Mouse (Mus musculus) forebrain, embryonic 12.5 days (tissue): ENCODE data around the gene Ube2q1. TPM values are rescaled to one million over a fixed set of nuclear protein-coding genes. Genes with fewer than 3 reads are reported as not detected.

Experiments used
- ATAC-seq: fragments of 200-750 bp; cut with Nextera tagmentation; 2 replicates; pipeline ENCODE4 v1.8.0; 2017; ENCODE audit warnings: moderate TSS enrichment; ENCODE audit not compliant: low FRiP score
- H3K27ac ChIP-seq: fragments of 300-500 bp; sonication (generic); 2 replicates; pipeline ENCODE4 v1.5.1; 2016; ENCODE audit warnings: mild to moderate bottlenecking
- H3K27me3 ChIP-seq: fragments of 300-500 bp; sonication (generic); 2 replicates; pipeline ENCODE4 v1.6.1; 2016; ENCODE audit warnings: mild to moderate bottlenecking
- H3K36me3 ChIP-seq: fragments of 300-500 bp; sonication (generic); replicated peaks from 2 replicates; pipeline ENCODE4 v1.6.1; 2016; ENCODE audit warnings: mild to moderate bottlenecking
- H3K4me1 ChIP-seq: fragments of 300-500 bp; sonication (generic); 2 replicates; pipeline ENCODE4 v1.6.1; 2016
- H3K4me2 ChIP-seq: fragments of 300-500 bp; sonication (generic); 2 replicates; pipeline ENCODE4 v1.6.1; 2016; ENCODE audit warnings: mild to moderate bottlenecking, moderate library complexity
- H3K4me3 ChIP-seq: fragments of 300-500 bp; sonication (generic); replicated peaks from 2 replicates; pipeline ENCODE4 v1.5.1; 2016; ENCODE audit warnings: mild to moderate bottlenecking
- H3K9ac ChIP-seq: fragments of 300-500 bp; sonication (generic); 2 replicates; pipeline ENCODE4 v1.6.1; 2016; ENCODE audit warnings: mild to moderate bottlenecking
- H3K9me3 ChIP-seq: fragments of 300-500 bp; sonication (generic); 2 replicates; pipeline ENCODE4 v1.6.1; 2016
- WGBS: fragments of 180-500 bp; shearing (Covaris S2); methylation state at CpG from one replicate; pipeline ENCODE4 v1.1.7; 2016; 5-methylcytosine and 5-hydroxymethylcytosine counted together
- polyA plus RNA-seq: library from polyadenylated mRNA; unstranded; fragments of >200 nt; fragmentation: Nextera tagmentation; extraction: Ambion mirVana; gene quantifications from 2 replicates; pipeline ENCODE4 v1.2.1, GENCODE M21; 2016

The Ube2q1 gene
- polyA plus RNA-seq: 17.4 and 19.3 TPM in 2 replicates

GRCm38 (mm10) chr3:89772968-89773709 is at the start of gene Ube2q1:
Ube2q1 (plus strand) TSS chr3:89773616.
- Histone ChIP-seq H3K4me1 (peaks cover 41% of the 10 kb centered on the region), H3K27ac (peak within 1 kb of the TSS; percentile 98), H3K4me2 (peak within 1 kb of the TSS; percentile 90), H3K9ac (peak within 1 kb of the TSS; percentile 99), H3K27me3 (no peaks in the 10 kb centered on the region), H3K4me3 (peak within 1 kb of the TSS; percentile 99), H3K9me3 (no peaks in the 10 kb centered on the region), H3K36me3 (peaks cover 27% of the 10 kb centered on the region)
- peak; percentile 96 for ATAC-seq
- under 1% methylated on average over 56 of the region's 90 CpGs for WGBS

GRCm38 (mm10) chr3:89727028-89727427 is 46.4 kb upstream of the Ube2q1 start:
- Histone ChIP-seq H3K4me3 (no peak overlapping the region), H3K4me2 (no peak overlapping the region), H3K27me3 (no peaks in the 10 kb centered on the region), H3K36me3 (no peaks in the 10 kb centered on the region), H3K9me3 (no peaks in the 10 kb centered on the region), H3K27ac (no peak overlapping the region), H3K9ac (no peak overlapping the region), H3K4me1 (peaks cover 18% of the 10 kb centered on the region)
- 23% methylated on average over 4 of the region's 4 CpGs for WGBS
- ATAC-seq: no peak

GRCm38 (mm10) chr3:89728848-89729247 is 44.6 kb upstream of the Ube2q1 start:
- ATAC-seq: no peak
- Histone ChIP-seq H3K27me3 (no peaks in the 10 kb centered on the region), H3K27ac (no peak overlapping the region), H3K9ac (no peak overlapping the region), H3K36me3 (no peaks in the 10 kb centered on the region), H3K4me1 (peaks cover 18% of the 10 kb centered on the region), H3K4me2 (no peak overlapping the region), H3K9me3 (no peaks in the 10 kb centered on the region), H3K4me3 (no peak overlapping the region)
- 78% methylated on average over 2 of the region's 2 CpGs for WGBS

DNA sequence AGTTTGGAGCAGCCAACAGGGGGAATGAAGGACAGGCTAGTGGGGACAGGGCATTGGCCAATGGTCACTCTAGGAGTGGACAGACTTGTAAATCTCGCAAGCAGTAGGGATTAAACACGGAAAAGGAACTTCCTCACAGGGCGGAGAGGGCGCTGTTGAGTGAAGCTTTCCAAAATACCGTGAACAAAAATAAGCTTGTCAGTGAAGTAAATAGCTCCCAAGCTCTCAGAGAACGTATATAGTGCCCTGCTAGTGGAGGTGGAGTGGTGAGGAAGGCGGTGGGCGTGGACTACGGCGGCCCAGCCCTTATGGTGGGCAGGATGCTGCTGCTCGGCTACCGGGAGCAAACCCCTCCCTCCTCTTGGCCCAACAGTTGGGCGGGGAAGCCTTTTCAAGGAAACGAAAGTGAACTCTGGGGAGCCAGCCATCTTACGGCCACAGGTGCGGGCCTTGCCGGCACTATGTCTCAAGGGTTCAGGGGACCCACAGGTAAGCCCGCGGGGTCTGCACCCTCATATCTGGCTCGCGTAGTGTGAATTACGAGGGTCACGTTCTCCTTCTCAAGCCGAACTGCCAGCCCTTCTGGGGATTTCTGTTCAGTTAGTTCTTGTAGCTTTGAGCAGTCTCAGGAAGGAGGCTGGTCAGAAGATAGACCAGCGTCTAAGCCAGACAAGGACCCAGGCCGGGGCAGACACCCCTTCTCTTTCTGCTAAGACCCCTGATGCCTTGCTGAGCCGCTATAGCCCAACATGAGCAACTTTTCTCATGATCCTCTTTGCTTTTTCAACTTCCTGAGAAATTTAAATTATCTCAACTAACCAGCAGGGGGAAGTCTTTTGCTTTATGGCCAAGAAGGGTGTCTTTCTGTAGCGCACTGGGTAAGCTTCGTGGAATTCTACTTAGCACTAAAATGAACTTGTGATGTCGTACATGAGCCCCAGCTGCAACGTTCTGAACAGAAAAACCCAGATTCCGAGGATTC is 42.8 kb upstream of the Ube2q1 start:
- 0 out of 2 replicates have a peak overlapping the region, but pooled peaks have one; percentile 44 for H3K27ac ChIP-seq
- 3% methylated on average over 32 of the region's 32 CpGs for WGBS
- H3K9ac ChIP-seq: peak overlapping the region; percentile 56
- peak; percentile 77 for ATAC-seq
- peak overlapping the region; percentile 74 for H3K4me2 ChIP-seq
- H3K4me3 ChIP-seq: peak overlapping the region; percentile 48
- H3K36me3 ChIP-seq: peaks cover 5% of the 10 kb centered on the region
- peaks cover 18% of the 10 kb centered on the region for H3K4me1 ChIP-seq
- no peaks in the 10 kb centered on the region for H3K9me3 ChIP-seq
- H3K27me3 ChIP-seq: no peaks in the 10 kb centered on the region

DNA sequence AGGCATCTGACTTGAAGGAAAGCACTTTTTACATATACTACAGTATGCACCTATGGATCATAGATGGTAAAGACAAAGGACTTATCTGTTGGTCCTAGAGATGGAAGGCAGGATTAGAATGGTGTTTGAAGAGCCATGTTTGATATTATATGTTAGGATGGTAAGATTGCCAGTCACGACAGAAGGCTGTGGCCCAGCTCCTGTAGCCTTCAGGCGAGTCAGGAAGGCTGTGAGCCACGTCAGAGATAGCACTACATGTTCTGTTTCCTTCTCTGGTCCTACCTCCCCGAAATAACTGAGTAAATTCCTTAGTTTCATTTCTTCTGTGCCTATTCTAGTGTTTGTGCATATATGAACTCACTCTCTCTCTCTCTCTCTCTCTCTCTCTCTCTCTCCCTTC is 41.3 kb upstream of the Ube2q1 start:
- WGBS: 90% methylated on average over 4 of the region's 4 CpGs
- no peak for ATAC-seq

GRCm38 (mm10) chr3:89738509-89738908 is 34.9 kb upstream of the Ube2q1 start:
- H3K4me3 ChIP-seq: no peak overlapping the region
- peaks cover 62% of the 10 kb centered on the region for H3K36me3 ChIP-seq
- no peaks in the 10 kb centered on the region for H3K9me3 ChIP-seq
- no peak overlapping the region for H3K9ac ChIP-seq
- no peaks in the 10 kb centered on the region for H3K27me3 ChIP-seq
- ATAC-seq: no peak
- no peak overlapping the region for H3K27ac ChIP-seq
- H3K4me1 ChIP-seq: no peaks in the 10 kb centered on the region
- no peak overlapping the region for H3K4me2 ChIP-seq
- 95% methylated on average over 6 of the region's 6 CpGs for WGBS

More for the DNA sequence above, 41.3 kb upstream of the Ube2q1 start:
- Histone ChIP-seq H3K4me1 (peaks cover 18% of the 10 kb centered on the region), H3K4me3 (no peak overlapping the region), H3K27me3 (no peaks in the 10 kb centered on the region), H3K36me3 (peaks cover 12% of the 10 kb centered on the region), H3K9me3 (no peaks in the 10 kb centered on the region), H3K9ac (no peak overlapping the region), H3K4me2 (no peak overlapping the region), H3K27ac (no peak overlapping the region)

- Histone ChIP-seq H3K4me3 (no peak overlapping the region), H3K27ac (no peak overlapping the region), H3K4me2 (no peak overlapping the region), H3K9ac (no peak overlapping the region), H3K36me3 (peaks cover 52% of the 10 kb centered on the region), H3K27me3 (no peaks in the 10 kb centered on the region), H3K9me3 (no peaks in the 10 kb centered on the region), H3K4me1 (0 out of 2 replicates have a peak, but pooled peaks cover 3% of the 10 kb centered on the region)
- 75% methylated on average over 1 of the region's 1 CpGs for WGBS
- ATAC-seq: 0 out of 2 replicates have a peak, but pooled peaks have one; percentile 14
Measured at GRCm38 (mm10) chr3:89752307-89752706, 21.1 kb upstream of the Ube2q1 start.

DNA sequence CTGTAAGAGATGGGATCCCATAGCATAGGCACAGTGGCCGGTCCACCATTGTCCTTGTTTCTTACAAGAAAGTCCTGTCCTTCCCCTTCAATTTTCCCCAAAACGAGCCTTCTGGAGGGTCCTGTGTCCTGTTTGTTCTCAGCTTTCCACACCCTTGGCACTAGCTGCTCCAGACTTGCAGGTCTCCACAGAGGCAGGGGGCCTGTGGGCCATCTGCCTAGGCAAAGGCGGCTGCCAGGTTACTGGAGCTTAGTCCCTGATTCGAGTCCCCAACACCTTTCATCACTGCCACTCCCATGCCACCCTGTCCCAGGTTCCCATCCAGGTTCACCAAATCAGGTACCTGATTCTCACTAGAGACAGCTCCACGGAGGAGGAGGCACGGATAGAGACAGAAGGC is 18.1 kb upstream of the Ube2q1 start:
- no peak overlapping the region for H3K27ac ChIP-seq
- WGBS: 70% methylated on average over 6 of the region's 6 CpGs
- H3K4me2 ChIP-seq: no peak overlapping the region
- peaks cover 23% of the 10 kb centered on the region for H3K4me1 ChIP-seq
- H3K36me3 ChIP-seq: peaks cover 25% of the 10 kb centered on the region
- H3K27me3 ChIP-seq: no peaks in the 10 kb centered on the region
- no peak overlapping the region for H3K4me3 ChIP-seq
- ATAC-seq: no peak
- H3K9me3 ChIP-seq: no peaks in the 10 kb centered on the region
- H3K9ac ChIP-seq: no peak overlapping the region

DNA sequence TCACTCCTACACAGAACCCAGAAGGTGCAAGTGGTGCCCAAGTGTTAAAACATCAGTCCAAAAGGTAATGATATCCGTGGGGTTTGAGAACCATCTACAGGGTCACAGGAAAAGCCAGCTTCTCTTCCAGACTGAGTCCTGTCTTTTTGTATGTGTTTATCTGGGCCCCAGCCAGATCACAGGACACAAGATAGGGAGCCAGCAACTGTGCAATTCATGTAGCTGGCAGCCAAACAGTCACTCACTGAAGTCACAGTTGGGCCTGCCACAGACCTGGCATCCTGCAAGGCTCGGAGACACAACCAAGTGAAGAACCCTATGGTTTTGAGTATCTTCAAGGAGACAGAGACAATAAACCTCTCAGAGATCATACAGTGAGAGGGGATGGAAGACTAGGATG is 15.6 kb upstream of the Ube2q1 start:
- Histone ChIP-seq H3K36me3 (peaks cover 4% of the 10 kb centered on the region; the same call in 1 of the 2 replicates), H3K27me3 (0 out of 2 replicates have a peak, but pooled peaks cover under 1% of the 10 kb centered on the region), H3K27ac (no peak overlapping the region), H3K9me3 (no peaks in the 10 kb centered on the region), H3K4me3 (no peak overlapping the region), H3K9ac (no peak overlapping the region), H3K4me1 (peaks cover 31% of the 10 kb centered on the region), H3K4me2 (no peak overlapping the region)
- WGBS: 91% methylated on average over 2 of the region's 2 CpGs
- ATAC-seq: no peak

DNA sequence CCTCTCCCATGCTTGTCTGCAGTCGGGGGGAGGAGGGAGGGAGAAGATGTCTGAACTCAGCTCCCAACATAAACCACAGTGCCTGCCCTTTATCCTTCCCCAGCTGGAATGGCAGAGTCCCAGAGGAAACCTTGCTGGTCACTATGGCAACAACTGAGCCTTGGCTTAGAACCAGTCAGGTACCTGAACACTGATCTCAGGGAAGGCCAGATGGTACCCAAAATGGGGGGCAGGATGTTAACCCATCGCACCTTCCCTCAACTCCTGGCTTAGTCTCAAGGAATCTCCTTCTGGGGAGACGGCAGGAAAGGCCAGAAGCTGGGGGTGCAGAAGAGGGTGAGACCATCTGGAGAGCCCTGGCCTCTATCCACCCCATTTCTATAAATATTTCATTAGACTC is 13.6 kb upstream of the Ube2q1 start:
- Histone ChIP-seq H3K4me1 (peaks cover 47% of the 10 kb centered on the region), H3K9ac (0 out of 2 replicates have a peak overlapping the region, but pooled peaks have one; percentile 27), H3K4me2 (peak overlapping the region; percentile 28)

DNA sequence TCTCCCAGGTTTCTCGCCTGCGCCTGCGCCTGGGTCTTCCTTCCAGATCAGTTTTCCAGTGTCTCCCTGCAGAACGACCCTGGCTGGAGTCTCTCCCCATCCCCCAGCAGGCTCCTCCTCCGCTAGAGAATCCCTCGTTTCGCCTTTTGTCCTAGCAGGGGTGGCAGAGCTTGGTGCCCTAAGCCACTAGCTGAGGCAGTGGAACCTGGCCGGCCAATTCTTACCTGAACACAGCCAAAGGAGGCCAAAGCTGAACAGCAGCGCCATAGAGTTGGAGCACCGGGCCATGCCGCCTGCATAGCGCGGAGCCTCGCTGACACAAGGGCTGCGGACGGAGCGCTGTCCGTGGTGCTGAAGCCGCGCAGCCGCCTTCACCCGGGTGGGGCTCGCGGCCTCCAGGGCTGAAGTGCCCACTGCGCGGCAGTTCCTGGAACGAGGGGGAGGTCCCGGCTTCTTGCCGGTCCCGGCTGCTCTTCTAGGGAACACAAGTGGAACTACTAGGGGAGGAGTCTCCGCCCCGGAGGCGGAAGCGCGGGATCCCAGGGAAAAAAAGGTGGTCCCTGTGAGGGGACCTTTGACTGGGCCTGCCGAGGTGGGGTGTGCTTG is 9.2 kb upstream of the Ube2q1 start, which contains the start of gene Chrnb2:
Chrnb2 (minus strand) TSS at position 514 of the 606 bp plus-strand sequence.
- H3K36me3 ChIP-seq: no peaks in the 10 kb centered on the region; the same call in 1 of the 2 replicates
- H3K9ac ChIP-seq: peak within 1 kb of the TSS; percentile 71
- peak within 1 kb of the TSS; percentile 80 for H3K27ac ChIP-seq
- peak; percentile 77 for ATAC-seq
- peak within 1 kb of the TSS; percentile 52 for H3K4me3 ChIP-seq
- H3K4me1 ChIP-seq: peaks cover 39% of the 10 kb centered on the region
- under 1% methylated on average over 36 of the region's 36 CpGs for whole genome bisulfite sequencing
- no peaks in the 10 kb centered on the region for H3K9me3 ChIP-seq
- peak within 1 kb of the TSS; percentile 57 for H3K4me2 ChIP-seq
- H3K27me3 ChIP-seq: peaks cover 16% of the 10 kb centered on the region

More for the DNA sequence above, 13.6 kb upstream of the Ube2q1 start:
- H3K9me3 ChIP-seq: no peaks in the 10 kb centered on the region
- peaks cover 4% of the 10 kb centered on the region; the same call in 1 of the 2 replicates for H3K36me3 ChIP-seq
- 0 out of 2 replicates have a peak, but pooled peaks have one; percentile 14 for ATAC-seq
- H3K27ac ChIP-seq: 0 out of 2 replicates have a peak overlapping the region, but pooled peaks have one; percentile 21
- H3K4me3 ChIP-seq: peak overlapping the region; percentile 10
- 74% methylated on average over 3 of the region's 3 CpGs for WGBS
- 0 out of 2 replicates have a peak, but pooled peaks cover 7% of the 10 kb centered on the region for H3K27me3 ChIP-seq
